Mouse (Mus musculus) heart, adult 2 months (tissue): ENCODE measurements at regions not wholly inside any gene's neighbourhood (a gene's known extent, or its start where the extent isn't known, plus 50 kb on each side); places are given as distances from the start of the nearest gene placed in this dataset.

Source experiments
- CTCF ChIP-seq: fragments of 200-600 bp; IDR thresholded peaks from 2 replicates; pipeline ENCODE4 v1.8.1; 2022; ENCODE audit warnings: antibody characterized with exemption, mild to moderate bottlenecking, moderate library complexity
- POLR2A ChIP-seq: fragments of 200-500 bp; IDR thresholded peaks from 2 replicates; pipeline ENCODE4 v1.6.1; 2011; ENCODE audit warnings: mild to moderate bottlenecking, low read depth, low read length, control low read depth; ENCODE audit not compliant: insufficient read depth

GRCm38 (mm10) chr19:28134806-28135205, 123.8 kb upstream of the Rfx3 start:
- no peak for TF ChIP-seq CTCF
- TF ChIP-seq POLR2A, result no peak
